Mouse (Mus musculus) MEL (cell line): Measurements from ENCODE around the gene Foxp2. TPM values are rescaled to one million over a fixed set of nuclear protein-coding genes. Genes with fewer than 3 reads are reported as not detected.

ENCODE experiments used
- DNase-seq: peaks from one replicate; pipeline ENCODE4 v3.0.0; 2011; ENCODE audit warnings: low read depth, low spot score
- H3K27ac ChIP-seq: 2 replicates; pipeline ENCODE4 v1.5.1; 2012; ENCODE audit warnings: low read depth, mild to moderate bottlenecking, control low read depth, low read length, moderate library complexity; ENCODE audit not compliant: control insufficient read depth
- H3K27me3 ChIP-seq, 2 experiments: fragments of 150-350 bp in 1 of 2; sonication (generic) in 1 of 2; 2 replicates each; pipeline ENCODE4 v1.6.1; 2012; ENCODE audit warnings: low read length in 2 of 2, mild to moderate bottlenecking in 2 of 2, improper control_type of control experiment in 1 of 2, moderate library complexity in 1 of 2; ENCODE audit not compliant: insufficient read depth in 2 of 2, control insufficient read depth in 1 of 2
- H3K36me3 ChIP-seq, 2 experiments: 2 replicates each; pipeline ENCODE4 v1.6.1; 2012 to 2014; ENCODE audit warnings: low read length in 2 of 2, improper control_type of control experiment in 1 of 2, inconsistent platforms in 1 of 2, mild to moderate bottlenecking in 1 of 2; ENCODE audit not compliant: insufficient read depth in 2 of 2, control insufficient read depth in 1 of 2
- H3K4me1 ChIP-seq, 2 experiments: fragments of 150-350 bp in 1 of 2; sonication (generic) in 1 of 2; 2 replicates each; pipeline ENCODE4 v1.6.1; 2012; ENCODE audit warnings: low read length in 2 of 2, improper control_type of control experiment in 1 of 2, mild to moderate bottlenecking in 1 of 2; ENCODE audit not compliant: insufficient read depth in 2 of 2, control insufficient read depth in 1 of 2
- H3K4me3 ChIP-seq, 2 experiments: fragments of 150-350 bp in 1 of 2; sonication (generic) in 1 of 2; 2 replicates each; pipeline ENCODE4 v1.5.1; 2012; ENCODE audit warnings: low read depth in 2 of 2, low read length in 2 of 2, mild to moderate bottlenecking in 2 of 2, moderate library complexity in 2 of 2, control low read depth in 1 of 2, improper control_type of control experiment in 1 of 2; ENCODE audit not compliant: control insufficient read depth in 1 of 2, insufficient read depth in 1 of 2
- H3K79me2 ChIP-seq: 2 replicates; pipeline ENCODE4 v1.6.1; 2012; ENCODE audit warnings: mild to moderate bottlenecking, low read length, moderate library complexity; ENCODE audit not compliant: control insufficient read depth, poor library complexity, insufficient read depth
- H3K9ac ChIP-seq: 2 replicates; pipeline ENCODE4 v1.6.1; 2012; ENCODE audit warnings: low read depth, mild to moderate bottlenecking, control low read depth, low read length, moderate library complexity; ENCODE audit not compliant: control insufficient read depth, poor library complexity, severe bottlenecking
- H3K9me3 ChIP-seq: fragments of 150-350 bp; sonication (generic); replicated peaks from 2 replicates; pipeline ENCODE4 v1.6.1; 2012; ENCODE audit warnings: mild to moderate bottlenecking, low read length, improper control_type of control experiment, moderate library complexity; ENCODE audit not compliant: insufficient read depth
- CHD2 ChIP-seq: IDR thresholded peaks from 2 replicates; pipeline ENCODE4 v1.6.1; 2011; ENCODE audit warnings: low read length, improper control_type of control experiment
- ELF1 ChIP-seq: IDR thresholded peaks from 2 replicates; pipeline ENCODE4 v1.6.1; 2014; ENCODE audit warnings: low read depth, mild to moderate bottlenecking, inconsistent platforms, low read length, improper control_type of control experiment, moderate library complexity
- EP300 ChIP-seq, 2 experiments: IDR thresholded peaks; 2 replicates each; pipeline ENCODE4 v1.6.1; 2011; ENCODE audit warnings: improper control_type of control experiment in 2 of 2, low read length in 2 of 2, low read depth in 1 of 2, mild to moderate bottlenecking in 1 of 2
- ETS1 ChIP-seq: IDR thresholded peaks from 2 replicates; pipeline ENCODE4 v1.6.1; 2012; ENCODE audit warnings: low read depth, mild to moderate bottlenecking, inconsistent platforms, low read length, improper control_type of control experiment, moderate library complexity
- GABPA ChIP-seq: IDR thresholded peaks from 2 replicates; pipeline ENCODE4 v1.6.1; 2012; ENCODE audit warnings: low read depth, mild to moderate bottlenecking, inconsistent platforms, low read length, improper control_type of control experiment, moderate library complexity
- HCFC1 ChIP-seq: IDR thresholded peaks from 2 replicates; pipeline ENCODE4 v1.6.1; 2012; ENCODE audit warnings: low read depth, mild to moderate bottlenecking, inconsistent platforms, low read length, improper control_type of control experiment, moderate library complexity
- JUND ChIP-seq: IDR thresholded peaks from 2 replicates; pipeline ENCODE4 v1.6.1; 2011; ENCODE audit warnings: low read depth, mild to moderate bottlenecking, improper control_type of control experiment, low read length
- MAFK ChIP-seq: IDR thresholded peaks from 2 replicates; pipeline ENCODE4 v1.6.1; 2011; ENCODE audit warnings: low read depth, mild to moderate bottlenecking, low read length, improper control_type of control experiment, borderline replicate concordance
- MAX ChIP-seq: IDR thresholded peaks from 2 replicates; pipeline ENCODE4 v1.6.1; 2011; ENCODE audit warnings: low read length, improper control_type of control experiment
- MAZ ChIP-seq: IDR thresholded peaks from 2 replicates; pipeline ENCODE4 v1.6.1; 2012; ENCODE audit warnings: low read depth, mild to moderate bottlenecking, inconsistent platforms, low read length, improper control_type of control experiment
- MYC ChIP-seq: IDR thresholded peaks from 2 replicates; pipeline ENCODE4 v1.6.1; 2011; ENCODE audit warnings: low read depth, mild to moderate bottlenecking, low read length, improper control_type of control experiment, moderate library complexity
- NELFE ChIP-seq: IDR thresholded peaks from 2 replicates; pipeline ENCODE4 v1.6.1; 2011; ENCODE audit warnings: low read depth, low read length, improper control_type of control experiment
- POLR2A ChIP-seq, 2 experiments: IDR thresholded peaks; 2 replicates each; pipeline ENCODE4 v1.6.1; 2011 to 2012; ENCODE audit warnings: low read length in 2 of 2, mild to moderate bottlenecking in 2 of 2, control low read depth in 1 of 2, improper control_type of control experiment in 1 of 2, low read depth in 1 of 2, moderate library complexity in 1 of 2; ENCODE audit not compliant: control insufficient read depth in 1 of 2, insufficient read depth in 1 of 2, poor library complexity in 1 of 2
- POLR2AphosphoS2 ChIP-seq: IDR thresholded peaks from 2 replicates; pipeline ENCODE4 v1.6.1; 2011; ENCODE audit warnings: low read length, improper control_type of control experiment
- POLR2AphosphoS5 ChIP-seq: IDR thresholded peaks from 2 replicates; pipeline ENCODE4 v1.6.1; 2012; ENCODE audit warnings: low read depth, borderline replicate concordance, mild to moderate bottlenecking, inconsistent platforms, low read length, moderate library complexity, mixed read lengths
- RCOR1 ChIP-seq: IDR thresholded peaks from 2 replicates; pipeline ENCODE4 v1.6.1; 2012; ENCODE audit warnings: low read depth, mild to moderate bottlenecking, inconsistent platforms, low read length, improper control_type of control experiment
- TBP ChIP-seq: IDR thresholded peaks from 2 replicates; pipeline ENCODE4 v1.8.0; 2011; ENCODE audit warnings: low read depth, low read length, improper control_type of control experiment
- TCF12 ChIP-seq: IDR thresholded peaks from 2 replicates; pipeline ENCODE4 v1.6.1; 2014; ENCODE audit warnings: low read depth, mild to moderate bottlenecking, inconsistent platforms, low read length, improper control_type of control experiment, moderate library complexity
- USF1 ChIP-seq: IDR thresholded peaks from 2 replicates; pipeline ENCODE4 v1.6.1; 2014; ENCODE audit warnings: low read depth, mild to moderate bottlenecking, inconsistent platforms, low read length, improper control_type of control experiment, moderate library complexity
- ZC3H11A ChIP-seq: IDR thresholded peaks from 2 replicates; pipeline ENCODE4 v1.6.1; 2012; ENCODE audit warnings: low read depth, mild to moderate bottlenecking, inconsistent platforms, low read length, improper control_type of control experiment
- ZKSCAN1 ChIP-seq: IDR thresholded peaks from 2 replicates; pipeline ENCODE4 v1.6.1; 2012; ENCODE audit warnings: low read depth, mild to moderate bottlenecking, inconsistent platforms, low read length, improper control_type of control experiment, moderate library complexity
- ZMIZ1 ChIP-seq: IDR thresholded peaks from 2 replicates; pipeline ENCODE4 v1.6.1; 2012; ENCODE audit warnings: low read depth, mild to moderate bottlenecking, inconsistent platforms, low read length, improper control_type of control experiment, moderate library complexity
- polyA plus RNA-seq, 2 experiments: library from polyadenylated mRNA; stranded (reverse) in 1 of 2; unstranded in 1 of 2; fragments of >175 nt in 1 of 2; fragments of >200 nt in 1 of 2; gene quantifications; 2 replicates each; pipeline versions ENCODE4 v1.2.1 to v1.2.4; 2012; ENCODE audit warnings: low replicate concordance in 2 of 2, low read depth in 1 of 2; ENCODE audit not compliant: insufficient read length in 2 of 2, insufficient read depth in 1 of 2, missing spikeins in 1 of 2
- total RNA-seq: library from RNA; depleted of rRNA; stranded (reverse); fragments of 300-350 nt; gene quantifications from 2 replicates; pipeline ENCODE4 v1.2.3, GENCODE M21; 2012

Foxp2 gene
- total and polyA plus RNA-seq, 3 experiments, result not detected

- DNase-seq, result no peak
- no peaks in the 10 kb centered on the region for H3K79me2 ChIP-seq
- no peaks in the 10 kb centered on the region for H3K9me3 ChIP-seq
- H3K27me3 ChIP-seq, result no peaks in the 10 kb centered on the region
- H3K9ac ChIP-seq, result no peak overlapping the region
- H3K36me3 ChIP-seq, result no peaks in the 10 kb centered on the region
- no peak for TF ChIP-seq TCF12
- no peak overlapping the region for H3K4me3 ChIP-seq
- no peaks in the 10 kb centered on the region for H3K4me1 ChIP-seq
- no peak overlapping the region for H3K27ac ChIP-seq
Measured at GRCm38 (mm10) chr6:15257893-15258292, 356.7 kb downstream of the Foxp2 start.

- H3K79me2 ChIP-seq, result no peaks in the 10 kb centered on the region
- TF ChIP-seq ETS1 (no peak), NELFE (no peak), POLR2AphosphoS2 (no peak), RCOR1 (no peak), MAX (no peak), USF1 (no peak), MYC (no peak), ZC3H11A (no peak), POLR2A (IDR thresholded peaks at IDR 0.05; ENCODE audit: control insufficient read depth in 1 of 2, insufficient read depth in 1 of 2, low read depth in 1 of 2, low read length in 2 of 2, poor library complexity in 1 of 2) (no peak), ZKSCAN1 (no peak), HCFC1 (no peak), ZMIZ1 (no peak), CHD2 (no peak), MAFK (no peak), GABPA (no peak), TCF12 (no peak)
- no peak for DNase-seq
- no peak overlapping the region for H3K9ac ChIP-seq
- H3K27me3 ChIP-seq, result no peaks in the 10 kb centered on the region
- no peaks in the 10 kb centered on the region for H3K9me3 ChIP-seq
- no peaks in the 10 kb centered on the region for H3K4me1 ChIP-seq
- H3K4me3 ChIP-seq, result no peak overlapping the region
- H3K36me3 ChIP-seq, result no peaks in the 10 kb centered on the region
- H3K27ac ChIP-seq, result no peak overlapping the region
Measured at GRCm38 (mm10) chr6:15268136-15268535, 367.0 kb downstream of the Foxp2 start.

DNA sequence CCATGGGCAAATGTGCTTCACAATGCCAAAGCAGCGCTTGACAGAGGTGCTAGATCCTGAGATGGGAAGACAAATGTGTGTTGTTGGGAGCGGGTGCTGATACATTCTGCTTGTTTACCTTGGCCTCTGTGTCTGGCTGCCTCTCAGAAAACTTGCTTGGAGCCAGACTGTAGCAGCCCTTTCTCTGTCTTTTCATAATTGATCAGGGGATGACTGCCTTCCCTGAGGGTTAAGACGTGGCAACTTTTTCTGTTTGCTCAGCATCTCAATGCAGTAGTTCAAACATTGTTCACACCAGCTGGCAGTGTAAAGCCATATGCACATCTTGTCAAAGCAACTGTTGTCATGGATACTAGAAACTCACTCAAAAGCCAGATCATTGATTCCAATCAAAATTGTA is 384.1 kb downstream of the Foxp2 start:
- no peak overlapping the region for H3K27ac ChIP-seq
- TF ChIP-seq POLR2AphosphoS5 (no peak), ZMIZ1 (no peak), JUND (no peak), NELFE (no peak), CHD2 (no peak), HCFC1 (no peak), POLR2A (IDR thresholded peaks at IDR 0.05; ENCODE audit: control insufficient read depth in 1 of 2, insufficient read depth in 1 of 2, low read depth in 1 of 2, low read length in 2 of 2, poor library complexity in 1 of 2) (no peak), MAZ (no peak), MAX (no peak), EP300 (IDR thresholded peaks at IDR 0.05; ENCODE audit: low read depth in 1 of 2, low read length in 2 of 2) (no peak), ELF1 (no peak), TBP (no peak), ZKSCAN1 (no peak)
- H3K4me1 ChIP-seq, result no peaks in the 10 kb centered on the region
- H3K27me3 ChIP-seq, result no peaks in the 10 kb centered on the region
- DNase-seq, result no peak
- H3K4me3 ChIP-seq, result no peak overlapping the region
- H3K79me2 ChIP-seq, result no peaks in the 10 kb centered on the region
- H3K36me3 ChIP-seq, result no peaks in the 10 kb centered on the region
- H3K9ac ChIP-seq, result no peak overlapping the region
- H3K9me3 ChIP-seq, result no peaks in the 10 kb centered on the region
